ENCODE assay signal across 13 mouse cellular contexts in the genomic region with DNA sequence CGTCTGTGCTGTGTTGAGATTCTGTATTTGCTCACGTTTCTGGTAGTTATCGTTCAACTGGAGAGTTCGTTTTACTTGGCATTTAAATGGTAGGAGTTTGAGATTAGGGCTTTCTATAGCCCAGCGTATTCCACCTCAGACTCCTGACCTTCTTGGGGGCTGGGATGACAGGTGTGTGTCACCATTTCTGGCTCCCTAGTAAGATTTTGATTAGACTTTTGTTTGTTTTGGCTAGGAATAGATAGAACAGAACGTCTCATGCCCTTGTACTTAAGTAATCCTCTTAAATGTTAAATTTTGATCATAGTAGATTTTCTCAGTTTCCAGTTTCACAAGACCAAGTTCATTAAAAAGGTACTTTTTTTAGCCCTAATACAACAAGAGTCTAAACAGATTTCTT. TPM values are rescaled to one million over a fixed set of nuclear protein-coding genes. Genes with fewer than 3 reads are reported as not detected.
"Had no signal": no experiment of that assay in that cellular context is flagged by ENCODE, and none has a peak within 500 bp of the region (broad histone marks: within the 10 kb centered on the region; RNA-seq: fewer than 3 reads in every experiment).

No protein-coding gene starts in this region.

- H3K27ac ChIP-seq: limb, embryonic 13.5 days; liver, embryonic 13.5 days; midbrain, embryonic 10.5 days; neural tube, embryonic 12.5 days; stomach, postnatal 0 days had no signal

- H3K9ac ChIP-seq: limb, embryonic 13.5 days; liver, embryonic 13.5 days; neural tube, embryonic 12.5 days had no signal

- H3K4me2 ChIP-seq: limb, embryonic 13.5 days; liver, embryonic 13.5 days; neural tube, embryonic 12.5 days had no signal

- DNase-seq: kidney, postnatal 10 days; left cerebral cortex, postnatal 4 days; liver, embryonic 13.5 days; lung, adult 2 months; lung, postnatal 10 days; lung, postnatal 4 days; midbrain, embryonic 14.5 days; thymus, postnatal 4 days had no signal

- H3K9me3 ChIP-seq: limb, embryonic 13.5 days; liver, embryonic 13.5 days; midbrain, embryonic 10.5 days; neural tube, embryonic 12.5 days had no signal

- H3K27me3 ChIP-seq: limb, embryonic 13.5 days; liver, embryonic 13.5 days; neural tube, embryonic 12.5 days had no signal

- H3K4me3 ChIP-seq: limb, embryonic 13.5 days; liver, embryonic 13.5 days; midbrain, embryonic 10.5 days; neural tube, embryonic 12.5 days had no signal

RNA-seq across cellular contexts. Expression of a gene that starts 45.1 kb away (rescaled TPM):
- total RNA-seq: neutrophil, adult 5-6 weeks had no signal
